Mouse (Mus musculus): Measurements from ENCODE around the gene 6030458C11Rik. TPM values are rescaled to one million over a fixed set of nuclear protein-coding genes. Genes with fewer than 3 reads are reported as not detected.

The 6030458C11Rik gene
- total and polyA plus RNA-seq, 3 experiments, result 17.5 to 38.3 (median 30.6) TPM

DNA sequence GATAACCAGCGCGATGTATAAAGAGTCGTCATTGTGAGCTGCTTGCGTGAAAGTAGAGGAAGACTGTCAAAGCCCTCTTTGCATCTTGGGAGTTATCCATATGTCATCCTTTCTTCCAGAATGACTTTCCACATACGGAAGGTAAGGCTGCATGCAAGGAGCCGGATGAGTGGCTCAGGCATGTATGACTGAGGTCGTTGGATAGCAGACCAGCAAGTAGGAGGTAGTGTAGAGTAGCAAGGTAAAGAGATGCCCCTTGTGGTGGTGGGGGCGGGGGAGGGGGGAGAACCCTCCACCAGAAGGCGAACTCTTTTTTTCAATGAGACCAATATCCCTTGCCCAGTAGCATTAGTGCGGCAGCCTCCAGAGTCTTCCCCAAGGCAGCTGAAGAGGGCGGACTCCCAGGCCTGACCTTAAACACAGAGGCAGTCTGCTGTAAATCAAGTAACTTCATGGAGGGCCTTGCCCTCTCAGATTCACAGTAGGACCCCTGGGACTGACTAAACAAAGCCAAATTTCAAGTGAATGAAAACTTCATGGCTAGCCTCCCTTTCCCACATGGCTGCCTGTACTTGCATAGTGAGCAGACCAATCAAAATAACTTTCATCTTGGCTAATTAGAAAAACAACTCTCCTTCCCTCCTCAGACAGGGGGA lies 62.1 kb downstream of the 6030458C11Rik start:
- no peak overlapping the region for H3K9ac ChIP-seq (ENCODE audit: insufficient read depth, low read depth)
- H3K4me1 ChIP-seq (ENCODE audit: control insufficient read depth in 1 of 2, insufficient read depth in 2 of 2), result no peaks in the 10 kb centered on the region
- no peak overlapping the region for H3K27ac ChIP-seq (ENCODE audit: insufficient read depth, low read depth)
- no peaks in the 10 kb centered on the region for H3K36me3 ChIP-seq (replicated peaks in 1 of 2; ENCODE audit: control insufficient read depth in 1 of 2, insufficient read depth in 1 of 2, low read length in 1 of 2)
- H3K27me3 ChIP-seq (replicated peaks), result no peaks in the 10 kb centered on the region
- H3K4me2 ChIP-seq (ENCODE audit: insufficient read depth, low read depth, poor library complexity, severe bottlenecking), result no peak overlapping the region
- H3K9me3 ChIP-seq (replicated peaks; ENCODE audit: low read length), result no peaks in the 10 kb centered on the region
- H3K4me3 ChIP-seq (replicated peaks in 1 of 3; ENCODE audit: low read depth in 2 of 3, low read length in 2 of 3, poor library complexity in 1 of 3), result no peak overlapping the region
- no peaks in the 10 kb centered on the region for H3K79me2 ChIP-seq (replicated peaks; ENCODE audit: control insufficient read depth, extremely low read depth, insufficient read depth, poor library complexity, severe bottlenecking)
- TF ChIP-seq MYC (IDR thresholded peaks at IDR 0.05; ENCODE audit: low read depth, low read length), result no peak
- no peak for TF ChIP-seq ZKSCAN1 (IDR thresholded peaks at IDR 0.05; ENCODE audit: borderline replicate concordance, low read depth, low read length)
- TF ChIP-seq SMC3 (IDR thresholded peaks at IDR 0.05; ENCODE audit: low read depth, low read length), result no peak
- no peak for TF ChIP-seq RAD21 (IDR thresholded peaks at IDR 0.05; ENCODE audit: low read depth, low read length)
- no peak for TF ChIP-seq CTCF (conservative IDR thresholded peaks at IDR 0.05 in 1 of 2, IDR thresholded peaks at IDR 0.05 in 1 of 2; ENCODE audit: low read depth in 2 of 2, low read length in 2 of 2)
- TF ChIP-seq ZMIZ1 (IDR thresholded peaks at IDR 0.05; ENCODE audit: low read depth, low read length), result no peak
- TF ChIP-seq E2F4 (IDR thresholded peaks at IDR 0.05; ENCODE audit: insufficient replicate concordance, low read depth, low read length), result no peak
- no peak for TF ChIP-seq RCOR1 (conservative IDR thresholded peaks at IDR 0.05; ENCODE audit: low read depth, low read length)
- TF ChIP-seq TBP (conservative IDR thresholded peaks at IDR 0.05; ENCODE audit: low read depth, low read length), result no peak
- TF ChIP-seq HCFC1 (IDR thresholded peaks at IDR 0.05; ENCODE audit: low read depth, low read length), result no peak
- no peak for DNase-seq (ENCODE audit: extremely low read depth)
- dilution Hi-C loops (cut with MboI; ENCODE audit: extremely low pct_ligation_motif_present, extremely low pct_unique_long_range_greater_than_20kb, low sequenced_read_pairs) (no loop called here), in situ Hi-C loops (cut with MboI; ENCODE audit: low pct_ligation_motif_present, low pct_unique_long_range_greater_than_20kb, low sequenced_read_pairs) (no loop called here)

DNA sequence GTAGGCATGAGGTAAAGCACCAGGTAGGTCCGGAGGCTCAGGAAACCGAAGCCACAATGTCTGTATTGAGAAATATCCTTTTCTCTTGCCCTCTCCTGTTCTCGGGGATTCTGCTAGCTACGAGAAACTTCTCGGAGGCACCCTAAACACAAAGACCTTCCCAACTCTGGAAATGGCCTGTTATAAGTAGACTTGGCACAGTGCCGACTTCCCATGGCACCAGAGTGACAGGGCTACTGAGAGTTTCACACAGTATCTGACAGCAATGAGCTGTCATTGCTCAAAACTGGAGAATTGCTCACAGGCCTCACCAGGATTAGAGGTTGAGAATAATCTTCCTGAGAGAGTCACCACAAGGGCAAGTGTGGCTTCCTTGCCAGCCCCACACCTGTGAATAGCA lies 63.7 kb downstream of the 6030458C11Rik start:
- H3K27ac ChIP-seq (ENCODE audit: insufficient read depth, low read depth), result no peak overlapping the region
- peaks cover 0 to 3% of the 10 kb centered on the region in 2 experiments; a peak in 2 of 4 replicates for H3K4me1 ChIP-seq (ENCODE audit: control insufficient read depth in 1 of 2, insufficient read depth in 2 of 2)
- H3K4me3 ChIP-seq (replicated peaks in 1 of 3; ENCODE audit: low read depth in 2 of 3, low read length in 2 of 3, poor library complexity in 1 of 3), result no peak overlapping the region
- H3K9me3 ChIP-seq (replicated peaks; ENCODE audit: low read length), result no peaks in the 10 kb centered on the region
- H3K9ac ChIP-seq (ENCODE audit: insufficient read depth, low read depth), result no peak overlapping the region
- TF ChIP-seq JUN (IDR thresholded peaks at IDR 0.05; ENCODE audit: insufficient read depth, low read depth, low read length) (no peak), MAFK (IDR thresholded peaks at IDR 0.05; ENCODE audit: insufficient replicate concordance, low read length) (no peak), ETS1 (conservative IDR thresholded peaks at IDR 0.05; ENCODE audit: low read depth, low read length) (no peak), KAT2A (IDR thresholded peaks at IDR 0.05; ENCODE audit: insufficient replicate concordance, low read length) (no peak), CHD1 (IDR thresholded peaks at IDR 0.05; ENCODE audit: low read depth, low read length) (no peak), TBP (conservative IDR thresholded peaks at IDR 0.05; ENCODE audit: low read depth, low read length) (no peak), MAZ (IDR thresholded peaks at IDR 0.05; ENCODE audit: low read depth, low read length) (no peak), SMC3 (IDR thresholded peaks at IDR 0.05; ENCODE audit: low read depth, low read length) (no peak), GABPA (IDR thresholded peaks at IDR 0.05; ENCODE audit: insufficient replicate concordance, low read depth, low read length) (no peak), SIN3A (IDR thresholded peaks at IDR 0.05; ENCODE audit: low read length) (no peak), E2F4 (IDR thresholded peaks at IDR 0.05; ENCODE audit: insufficient replicate concordance, low read depth, low read length) (no peak), MAX (IDR thresholded peaks at IDR 0.05; ENCODE audit: low read length) (no peak), USF2 (conservative IDR thresholded peaks at IDR 0.05; ENCODE audit: low read depth, low read length) (no peak)
- DNase-seq (ENCODE audit: extremely low read depth), result no peak
- no peak overlapping the region for H3K4me2 ChIP-seq (ENCODE audit: insufficient read depth, low read depth, poor library complexity, severe bottlenecking)
- no peaks in the 10 kb centered on the region for H3K79me2 ChIP-seq (replicated peaks; ENCODE audit: control insufficient read depth, extremely low read depth, insufficient read depth, poor library complexity, severe bottlenecking)
- H3K27me3 ChIP-seq (replicated peaks), result no peaks in the 10 kb centered on the region
- in situ Hi-C loops (cut with MboI; ENCODE audit: low pct_ligation_motif_present, low pct_unique_long_range_greater_than_20kb, low sequenced_read_pairs) (no loop called here), dilution Hi-C loops (cut with MboI; ENCODE audit: extremely low pct_ligation_motif_present, extremely low pct_unique_long_range_greater_than_20kb, low sequenced_read_pairs) (no loop called here)
- no peaks in the 10 kb centered on the region for H3K36me3 ChIP-seq (replicated peaks in 1 of 2; ENCODE audit: control insufficient read depth in 1 of 2, insufficient read depth in 1 of 2, low read length in 1 of 2)

Data from CH12.LX (cell line).